Mouse (Mus musculus): ENCODE data around the gene Gm45623. TPM values are rescaled to one million over a fixed set of nuclear protein-coding genes. Genes with fewer than 3 reads are reported as not detected.

Gene Gm45623
- polyA plus RNA-seq (2012; rRNA removed; ENCODE audit: low replicate concordance), result 0.15 and 0.30 TPM in 2 replicates

DNA sequence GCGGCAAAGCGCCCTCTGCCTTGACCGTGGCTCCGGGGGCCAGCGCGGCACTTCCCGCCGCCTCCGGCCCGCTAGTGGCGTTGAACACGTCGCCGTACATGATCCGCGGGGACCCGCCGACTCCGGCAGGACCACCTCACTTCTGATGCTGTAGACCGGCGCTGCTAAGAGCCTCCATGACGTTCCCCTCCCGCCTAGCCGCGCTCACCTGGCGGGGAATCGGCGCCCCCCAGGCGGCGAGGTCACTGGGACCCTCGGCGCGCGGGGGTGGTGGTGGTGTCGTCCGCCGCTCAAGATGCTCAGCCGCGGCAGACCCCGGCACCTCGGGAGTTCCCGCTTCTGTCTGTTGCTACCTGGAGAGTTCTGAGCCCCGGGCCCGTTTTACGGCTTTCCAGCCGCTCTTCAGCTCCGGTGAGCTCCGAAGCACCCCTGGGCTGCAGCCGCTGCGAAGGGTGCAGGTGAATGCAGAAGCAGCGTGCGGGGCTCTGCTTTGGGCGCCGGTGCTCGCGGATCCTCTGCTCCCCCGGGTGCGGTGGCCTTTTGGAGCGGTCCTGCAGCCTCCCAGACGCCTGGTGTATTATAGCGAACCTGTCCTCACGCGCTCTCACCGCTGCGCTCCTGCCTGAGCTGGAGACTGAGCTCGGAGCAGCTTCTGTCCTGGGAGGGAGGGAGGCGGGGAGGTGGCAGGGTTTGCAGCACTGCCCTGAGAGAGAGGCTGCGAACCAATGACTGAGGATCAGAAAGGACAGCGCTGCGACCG is at the start of gene Gm45623:
TSS of gene Gm45623 (minus strand) at position 636 of the 760 bp plus-strand sequence.

DNA sequence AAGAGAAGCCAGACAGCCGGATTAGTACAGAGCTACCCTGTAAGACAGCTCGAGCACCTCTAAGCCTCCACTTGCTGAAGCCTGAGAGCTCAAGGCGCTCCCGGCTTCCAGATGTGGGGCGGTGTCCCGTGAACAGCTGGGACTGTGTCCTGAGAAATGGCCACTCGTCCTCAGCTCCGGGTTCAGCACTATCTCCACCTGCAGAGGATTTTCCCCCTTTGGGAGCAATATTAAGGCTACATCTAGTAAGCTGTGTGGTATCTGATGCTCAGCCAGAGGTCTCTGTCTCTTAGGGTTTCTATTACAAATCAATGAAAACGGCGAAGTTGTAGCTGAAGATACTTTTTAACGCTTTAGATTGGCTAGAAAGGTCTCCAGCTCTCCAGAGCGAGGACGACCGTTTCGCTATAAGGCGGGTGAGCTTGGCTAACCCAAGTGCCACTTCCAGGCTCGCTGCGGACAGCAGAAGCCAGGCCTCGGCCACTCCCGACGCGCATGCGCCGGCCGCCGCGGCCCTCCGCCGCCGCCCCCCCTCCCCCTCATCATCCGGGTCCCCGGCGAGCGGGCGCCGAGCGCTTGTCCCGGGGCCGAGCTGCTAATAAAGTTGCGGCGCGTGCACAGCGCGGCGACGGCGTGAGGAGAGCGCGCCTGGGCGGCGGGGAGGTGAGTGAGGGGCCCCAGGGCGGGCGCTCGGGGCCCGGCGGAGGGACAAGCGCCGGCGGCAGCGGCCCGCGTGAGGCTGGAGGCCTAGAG is 51.0 kb downstream of the Gm45623 start, which contains the start of gene Smad5:
TSS of gene Smad5 (plus strand) at position 542 of the 753 bp plus-strand sequence.

Other genes with a start within 250 kb of the Gm45623 start
- gene Fbxl21, start 231.4 kb downstream of the Gm45623 start, polyA plus RNA-seq (2012; rRNA removed; ENCODE audit: low replicate concordance), result 0.21 and 0.58 TPM in 2 replicates
- gene Lect2, start 205.3 kb downstream of the Gm45623 start, polyA plus RNA-seq (2012; rRNA removed; ENCODE audit: low replicate concordance), result 0.20 and 1.2 TPM in 2 replicates
- 92.8 and 155 TPM in 2 replicates for gene Tgfbi, start 144.3 kb downstream of the Gm45623 start, polyA plus RNA-seq (2012; rRNA removed; ENCODE audit: low replicate concordance)
- 2.8 and 3.2 TPM in 2 replicates for gene Smad5, start 50.8 kb downstream of the Gm45623 start, polyA plus RNA-seq (2012; rRNA removed; ENCODE audit: low replicate concordance)
- gene Trpc7, start 142.2 kb upstream of the Gm45623 start, polyA plus RNA-seq (2012; rRNA removed; ENCODE audit: low replicate concordance), result 0.14 and 0.40 TPM in 2 replicates

Measured in duodenum, adult 2 months (tissue).